Mouse (Mus musculus) layer of hippocampus, adult 8-10 months (tissue): ENCODE results near the gene Gm9747. TPM values are rescaled to one million over a fixed set of nuclear protein-coding genes. Genes with fewer than 3 reads are reported as not detected.

Source experiments
- DNase-seq, 2 experiments: peaks; one replicate each; pipeline ENCODE4 v3.0.0; 2022; ENCODE audit warnings: low spot score in 2 of 2
- total RNA-seq, 4 experiments: library from RNA; stranded (reverse); gene quantifications; 2 replicates each; pipeline ENCODE4 v1.2.4; 2022

Gene Gm9747
- not detected for total RNA-seq

GRCm38 (mm10) chr1:82232812-82233211 is at the start of gene Gm9747:
Gene Gm9747, plus strand, starts transcription at chr1:82233112.
- no peak for DNase-seq

- no peak for DNase-seq
Measured at GRCm38 (mm10) chr1:82183913-82184442, 48.9 kb upstream of the Gm9747 start.

GRCm38 (mm10) chr1:82188549-82189231 is 44.2 kb upstream of the Gm9747 start:
- no peak for DNase-seq

GRCm38 (mm10) chr1:82189516-82189915 is 43.4 kb upstream of the Gm9747 start:
- peak; percentile 54 to 57 for DNase-seq

- no peak for DNase-seq
Measured at GRCm38 (mm10) chr1:82191579-82191978, 41.3 kb upstream of the Gm9747 start.

GRCm38 (mm10) chr1:82199918-82200317 is 33.0 kb upstream of the Gm9747 start:
- no peak for DNase-seq

GRCm38 (mm10) chr1:82200636-82201035 is 32.3 kb upstream of the Gm9747 start:
- DNase-seq: no peak

GRCm38 (mm10) chr1:82207511-82207910 is 25.4 kb upstream of the Gm9747 start:
- no peak for DNase-seq

GRCm38 (mm10) chr1:82220673-82221396 is 12.1 kb upstream of the Gm9747 start:
- DNase-seq: no peak

GRCm38 (mm10) chr1:82221462-82221861 is 11.4 kb upstream of the Gm9747 start:
- DNase-seq: no peak

GRCm38 (mm10) chr1:82223042-82223795 is 9.7 kb upstream of the Gm9747 start:
- DNase-seq: no peak

GRCm38 (mm10) chr1:82228841-82229240 is 4.1 kb upstream of the Gm9747 start:
- no peak for DNase-seq

- no peak for DNase-seq
Measured at GRCm38 (mm10) chr1:82234616-82235015, 1.7 kb downstream of the Gm9747 start.

GRCm38 (mm10) chr1:82235455-82236104 is 2.7 kb downstream of the Gm9747 start:
- DNase-seq: no peak

- DNase-seq: no peak
Measured at GRCm38 (mm10) chr1:82238245-82238644, 5.3 kb downstream of the Gm9747 start.

- no peak for DNase-seq
Measured at GRCm38 (mm10) chr1:82239409-82240201, 6.7 kb downstream of the Gm9747 start.

- no peak for DNase-seq
Measured at GRCm38 (mm10) chr1:82243260-82243825, 10.4 kb downstream of the Gm9747 start.

- DNase-seq: no peak
Measured at GRCm38 (mm10) chr1:82245002-82245401, 12.1 kb downstream of the Gm9747 start.

GRCm38 (mm10) chr1:82247221-82247951 is 14.5 kb downstream of the Gm9747 start:
- no peak for DNase-seq
